Mouse (Mus musculus) liver, adult 2 months (tissue): Measurements from ENCODE around the gene Ppfia1. TPM values are rescaled to one million over a fixed set of nuclear protein-coding genes. Genes with fewer than 3 reads are reported as not detected.

Experiments used
- DNase-seq: peaks from one replicate; pipeline ENCODE4 v3.0.0-alpha.2; 2011; ENCODE audit warnings: low read depth, low spot score; ENCODE audit errors: extremely low read depth
- H3K27ac ChIP-seq: fragments of 200-500 bp; replicated peaks from 2 replicates; pipeline ENCODE4 v1.5.1; 2012; ENCODE audit warnings: low read depth, mild to moderate bottlenecking, control low read depth, inconsistent platforms, low read length; ENCODE audit not compliant: insufficient read depth
- H3K27me3 ChIP-seq: fragments of 200-500 bp; 2 replicates; pipeline ENCODE4 v1.6.1; 2012; ENCODE audit warnings: mild to moderate bottlenecking, moderate library complexity, low read length, inconsistent platforms; ENCODE audit not compliant: control insufficient read depth, insufficient read depth
- H3K36me3 ChIP-seq: fragments of 200-500 bp; 2 replicates; pipeline ENCODE4 v1.6.1; 2012; ENCODE audit warnings: low read length, inconsistent platforms; ENCODE audit not compliant: control insufficient read depth, insufficient read depth
- H3K4me1 ChIP-seq: fragments of 200-500 bp; 2 replicates; pipeline ENCODE4 v1.6.1; 2011; ENCODE audit warnings: low read length; ENCODE audit not compliant: control insufficient read depth, insufficient read depth
- H3K4me3 ChIP-seq: fragments of 200-500 bp; 2 replicates; pipeline ENCODE4 v1.5.1; 2011; ENCODE audit warnings: low read depth, mild to moderate bottlenecking, control low read depth, low read length, moderate library complexity; ENCODE audit not compliant: insufficient read depth
- H3K79me2 ChIP-seq: fragments of 200-500 bp; 2 replicates; pipeline ENCODE4 v1.6.1; 2012; ENCODE audit warnings: inconsistent platforms, mild to moderate bottlenecking, low read length, moderate library complexity; ENCODE audit not compliant: control insufficient read depth, insufficient read depth
- H3K9ac ChIP-seq: fragments of 200-500 bp; 2 replicates; pipeline ENCODE4 v1.6.1; 2012; ENCODE audit warnings: low read depth, mild to moderate bottlenecking, control low read depth, inconsistent platforms, low read length
- CTCF ChIP-seq: fragments of 200-500 bp; IDR thresholded peaks from 2 replicates; pipeline ENCODE4 v1.5.1; 2011; ENCODE audit warnings: low read depth, low read length, control low read depth
- POLR2A ChIP-seq: fragments of 200-500 bp; IDR thresholded peaks from 2 replicates; pipeline ENCODE4 v1.6.1; 2011; ENCODE audit warnings: low read length, control low read depth; ENCODE audit not compliant: insufficient read depth; ENCODE audit errors: extremely low read depth
- WGBS: fragments of 180-500 bp; shearing (Covaris S2); methylation state at CpG from one replicate; pipeline ENCODE4 v1.1.7; 2018; 5-methylcytosine and 5-hydroxymethylcytosine counted together
- polyA plus RNA-seq: library from polyadenylated mRNA; depleted of rRNA; stranded (reverse); fragments of >200 nt; gene quantifications from 2 replicates; pipeline ENCODE4 v1.2.3, GENCODE M21; 2012
- total RNA-seq: library from RNA; depleted of rRNA; stranded (reverse); fragments of >200 nt; gene quantifications from 2 replicates; pipeline ENCODE4 v1.2.3, GENCODE M21; 2014

The Ppfia1 gene
- total and polyA plus RNA-seq, 2 experiments: 14.5 to 22.0 TPM

DNA sequence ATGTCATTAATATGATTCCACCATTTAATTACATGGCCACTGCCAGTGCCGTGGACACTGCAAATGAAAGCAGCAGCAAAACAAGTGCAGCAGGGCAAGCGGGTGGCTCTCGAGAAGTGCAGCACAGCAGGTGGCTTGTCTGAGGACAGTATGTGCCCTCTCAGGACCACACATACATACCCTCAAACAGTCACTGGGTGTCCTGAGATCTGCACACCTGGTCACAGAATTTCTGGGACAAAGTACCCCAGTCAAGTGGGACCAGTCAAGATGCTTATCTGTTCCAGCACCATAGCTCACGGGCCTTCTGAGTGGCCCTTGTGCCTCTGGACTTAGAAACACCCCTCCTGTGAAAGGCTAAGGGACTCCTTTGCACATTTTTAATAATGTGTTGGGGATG is 49.6 kb downstream of the Ppfia1 start:
- no peak overlapping the region for H3K27ac ChIP-seq
- no peak for DNase-seq
- no peaks in the 10 kb centered on the region for H3K27me3 ChIP-seq
- H3K36me3 ChIP-seq: peaks cover 34% of the 10 kb centered on the region
- H3K9ac ChIP-seq: no peak overlapping the region
- TF ChIP-seq CTCF: no peak
- no peak for TF ChIP-seq POLR2A
- 87% methylated on average over 4 of the region's 4 CpGs for WGBS
- H3K4me1 ChIP-seq: no peaks in the 10 kb centered on the region
- no peak overlapping the region for H3K4me3 ChIP-seq
- H3K79me2 ChIP-seq: no peaks in the 10 kb centered on the region

DNA sequence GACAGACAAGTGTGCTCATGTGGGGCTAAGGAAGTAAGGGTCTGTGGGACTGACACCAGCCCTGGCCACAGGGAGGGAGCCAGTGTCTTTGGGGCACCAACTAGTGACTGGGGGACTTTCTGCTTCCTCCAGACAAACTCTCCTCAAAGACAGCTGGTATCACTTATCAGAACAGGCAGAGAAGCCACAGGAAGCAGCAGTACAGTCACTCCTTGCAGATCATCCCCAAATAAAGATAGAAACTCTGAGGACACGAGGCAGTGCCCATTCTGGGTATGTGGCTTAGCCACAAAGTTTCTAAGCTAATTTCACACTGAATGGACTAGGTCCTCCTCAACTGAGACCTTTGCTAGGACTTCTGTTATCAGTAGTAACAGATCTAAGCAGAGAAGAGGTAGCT is 60.6 kb downstream of the Ppfia1 start:
- peaks cover 39% of the 10 kb centered on the region for H3K36me3 ChIP-seq
- no peaks in the 10 kb centered on the region for H3K79me2 ChIP-seq
- no peaks in the 10 kb centered on the region for H3K4me1 ChIP-seq
- H3K27ac ChIP-seq: no peak overlapping the region
- no peak for DNase-seq
- 71% methylated on average over 1 of the region's 1 CpGs for WGBS
- H3K9ac ChIP-seq: no peak overlapping the region
- no peak for TF ChIP-seq POLR2A
- TF ChIP-seq CTCF: no peak
- no peaks in the 10 kb centered on the region for H3K27me3 ChIP-seq
- H3K4me3 ChIP-seq: no peak overlapping the region

DNA sequence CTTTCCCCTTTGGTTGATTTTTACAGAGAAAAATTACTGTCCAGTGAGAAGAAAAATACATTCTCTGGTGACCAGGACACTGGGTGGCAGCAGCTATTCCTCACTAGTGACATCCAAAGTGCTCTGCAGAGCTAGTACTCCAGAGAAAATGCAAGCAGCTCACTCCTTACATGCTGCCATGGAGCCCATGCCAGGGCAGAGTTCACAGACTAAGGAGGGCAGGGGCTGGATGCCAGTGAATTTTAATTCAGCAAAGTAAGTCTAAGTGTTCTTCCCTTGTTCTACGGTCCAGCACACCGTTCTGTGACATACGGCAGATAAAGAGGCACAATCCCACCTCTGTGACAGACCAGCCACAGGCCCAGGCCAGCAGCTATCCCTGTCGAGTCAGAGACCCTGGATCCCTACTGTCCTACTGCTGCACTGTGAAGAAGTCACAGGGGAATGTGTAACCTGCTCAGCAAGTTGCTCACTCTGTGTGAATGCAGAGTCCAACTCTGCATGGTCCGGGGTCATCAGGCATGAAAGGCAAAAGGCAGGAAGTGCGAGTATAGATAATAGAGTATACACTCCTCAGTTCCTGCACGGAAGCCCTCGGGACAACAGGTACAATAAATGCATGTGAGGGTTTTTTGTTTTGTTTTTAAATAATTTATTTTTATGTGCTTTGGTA is 63.2 kb downstream of the Ppfia1 start:
- no peak for DNase-seq
- H3K27me3 ChIP-seq: no peaks in the 10 kb centered on the region

DNA sequence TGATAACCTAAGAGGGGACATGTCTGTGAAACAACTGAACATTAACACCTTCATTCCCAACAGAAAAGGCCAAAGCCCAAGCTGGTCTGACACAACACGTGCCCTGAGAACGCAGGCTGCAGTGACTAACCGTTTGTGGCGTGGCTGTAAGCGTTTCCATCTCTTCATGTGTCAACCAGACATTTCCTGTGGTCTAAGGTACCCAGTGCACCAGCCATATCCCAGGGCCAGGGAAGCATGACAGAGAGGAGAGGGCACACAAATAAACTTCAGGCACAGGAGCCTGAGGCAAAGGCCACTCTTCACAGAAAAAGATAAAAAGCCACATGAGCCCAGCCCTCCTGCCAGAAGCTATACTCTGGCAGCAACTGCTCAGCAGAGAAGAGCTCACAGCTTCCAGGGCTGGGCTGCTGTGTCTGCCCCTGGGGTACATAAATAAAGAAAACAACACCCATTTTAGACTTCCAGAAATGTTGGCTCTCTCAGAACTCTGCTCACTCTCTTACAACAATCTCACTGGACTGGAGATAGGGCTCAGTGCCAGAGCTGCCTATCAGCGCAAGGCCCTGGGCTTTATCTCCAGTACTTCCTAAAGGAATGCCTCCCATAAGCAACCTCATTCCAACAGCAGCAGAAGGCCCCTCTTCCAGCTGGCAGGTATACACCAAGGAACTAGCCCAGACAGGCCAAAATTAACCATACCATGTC is 64.3 kb downstream of the Ppfia1 start:
- Histone ChIP-seq H3K27me3 (no peaks in the 10 kb centered on the region), H3K36me3 (peaks cover 34% of the 10 kb centered on the region), H3K79me2 (no peaks in the 10 kb centered on the region), H3K4me1 (no peaks in the 10 kb centered on the region), H3K9ac (no peak overlapping the region), H3K27ac (no peak overlapping the region), H3K4me3 (no peak overlapping the region)
- TF ChIP-seq POLR2A: no peak
- TF ChIP-seq CTCF: no peak
- DNase-seq: peak; percentile 17
- WGBS: 78% methylated on average over 6 of the region's 6 CpGs

More for the DNA sequence above, 63.2 kb downstream of the Ppfia1 start:
- H3K9ac ChIP-seq: no peak overlapping the region
- 92% methylated on average over 8 of the region's 8 CpGs for WGBS
- H3K79me2 ChIP-seq: no peaks in the 10 kb centered on the region
- H3K4me1 ChIP-seq: no peaks in the 10 kb centered on the region
- H3K36me3 ChIP-seq: peaks cover 27% of the 10 kb centered on the region
- H3K27ac ChIP-seq: no peak overlapping the region
- no peak overlapping the region for H3K4me3 ChIP-seq
- TF ChIP-seq POLR2A (no peak), CTCF (no peak)

DNA sequence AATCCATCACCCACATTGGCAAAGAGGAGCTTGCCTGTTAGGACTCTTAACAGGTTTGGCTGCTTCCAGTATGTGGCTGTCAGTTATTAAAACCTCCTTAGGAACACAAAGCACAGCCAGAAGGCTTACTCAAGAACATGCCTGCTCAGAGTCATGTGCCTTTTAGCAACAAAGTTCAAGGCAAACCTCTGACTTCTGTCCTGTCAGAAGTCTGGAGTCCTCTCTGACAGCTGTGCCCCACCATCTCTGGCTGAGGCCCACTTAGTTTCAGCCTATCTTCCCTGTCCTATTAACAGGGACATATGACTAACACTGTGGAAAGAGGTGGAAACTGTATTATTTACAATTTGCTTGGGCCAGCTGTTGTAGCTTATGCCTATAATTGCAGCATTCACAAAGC is 73.2 kb downstream of the Ppfia1 start:
- H3K27me3 ChIP-seq: no peaks in the 10 kb centered on the region
- H3K79me2 ChIP-seq: no peaks in the 10 kb centered on the region
- H3K36me3 ChIP-seq: peaks cover 41% of the 10 kb centered on the region
- TF ChIP-seq CTCF: no peak
- TF ChIP-seq POLR2A: no peak
- H3K4me1 ChIP-seq: no peaks in the 10 kb centered on the region
- H3K4me3 ChIP-seq: no peak overlapping the region
- H3K9ac ChIP-seq: no peak overlapping the region
- DNase-seq: no peak
- H3K27ac ChIP-seq: no peak overlapping the region

DNA sequence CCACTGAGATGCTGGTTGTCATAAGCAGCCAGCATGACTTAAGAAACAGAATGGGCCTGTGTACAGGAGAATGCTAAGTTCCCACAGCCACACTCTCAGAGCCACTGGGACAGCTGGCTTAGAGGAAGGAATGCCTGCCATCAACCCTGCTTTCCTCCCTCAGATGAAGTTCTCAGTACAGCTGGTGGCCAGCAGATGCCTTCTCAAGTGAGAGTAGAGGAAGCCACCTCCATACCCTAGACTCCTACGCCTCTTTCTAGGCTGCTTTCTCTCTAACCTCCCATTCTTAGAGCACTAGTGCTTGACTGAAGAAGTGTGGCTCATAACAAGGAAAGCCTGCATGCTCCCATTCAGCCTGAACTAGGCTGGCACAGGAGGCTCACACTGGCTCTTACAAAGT is 74.0 kb downstream of the Ppfia1 start:
- no peak overlapping the region for H3K4me3 ChIP-seq
- WGBS: 100% methylated on average over 1 of the region's 1 CpGs
- H3K27me3 ChIP-seq: no peaks in the 10 kb centered on the region
- no peak overlapping the region for H3K27ac ChIP-seq
- H3K4me1 ChIP-seq: no peaks in the 10 kb centered on the region
- DNase-seq: no peak
- TF ChIP-seq POLR2A: no peak
- no peak for TF ChIP-seq CTCF
- H3K36me3 ChIP-seq: peaks cover 35% of the 10 kb centered on the region
- H3K9ac ChIP-seq: no peak overlapping the region
- no peaks in the 10 kb centered on the region for H3K79me2 ChIP-seq
